Mouse (Mus musculus) olfactory bulb, adult 2 months (tissue): ENCODE measurements around the gene Srxn1.

Experiments
- CTCF ChIP-seq: fragments of 200-500 bp; IDR thresholded peaks from 2 replicates; pipeline ENCODE4 v1.5.1; 2012; ENCODE audit warnings: low read depth, mild to moderate bottlenecking, low read length, moderate library complexity; ENCODE audit not compliant: insufficient read depth
- POLR2A ChIP-seq: fragments of 200-500 bp; IDR thresholded peaks from 2 replicates; pipeline ENCODE4 v1.6.1; 2012; ENCODE audit warnings: mild to moderate bottlenecking, low read depth, low read length, moderate library complexity; ENCODE audit not compliant: insufficient read depth

DNA sequence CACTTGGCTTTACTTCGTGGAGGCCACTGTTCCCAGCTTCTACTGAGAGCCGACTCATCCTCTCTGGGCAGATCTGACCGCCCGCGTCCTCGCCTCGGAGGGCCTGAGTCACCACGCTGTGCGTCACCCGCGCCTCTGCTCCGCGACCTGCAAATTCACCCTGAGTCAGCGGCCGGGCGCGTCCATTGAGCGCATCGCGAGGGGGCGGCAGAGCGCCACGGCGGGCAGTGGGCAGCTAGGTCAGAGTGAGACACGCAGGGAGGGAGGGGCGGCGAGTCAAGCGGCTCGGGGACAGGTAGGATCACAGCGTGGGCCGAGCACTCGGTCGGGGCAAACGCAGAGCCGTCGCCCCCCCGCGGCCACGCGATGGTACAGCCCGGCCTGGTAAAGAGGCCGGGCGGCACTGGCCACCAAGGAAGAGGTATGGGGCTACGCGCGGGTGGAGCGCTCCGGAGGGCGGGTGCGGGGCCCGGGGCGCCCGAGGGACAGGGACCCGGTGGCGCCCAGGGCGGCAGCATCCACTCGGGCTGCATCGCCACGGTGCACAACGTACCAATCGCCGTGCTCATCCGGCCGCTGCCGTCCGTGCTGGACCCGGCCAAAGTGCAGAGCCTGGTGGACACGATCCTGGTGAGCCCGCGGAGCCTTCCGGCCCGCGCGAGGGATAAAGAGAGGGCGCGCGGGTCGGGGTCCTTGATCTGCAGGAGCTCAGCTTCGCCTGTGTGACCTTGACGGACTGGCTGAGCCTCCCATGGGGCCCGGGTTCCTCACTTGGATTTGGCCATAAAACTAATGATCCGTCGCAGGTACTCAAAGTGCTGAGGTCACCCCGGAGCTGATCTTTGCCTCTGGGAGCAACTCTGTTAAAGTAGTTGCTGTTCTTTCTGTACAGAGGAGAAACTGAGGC lies at the start of gene Srxn1:
- TF ChIP-seq CTCF: peak; percentile 26; the same call in 1 of the 2 replicates
- peak; percentile 56; the same call in 1 of the 2 replicates for TF ChIP-seq POLR2A
